Mouse (Mus musculus): Measurements from ENCODE around the gene Naa20. TPM values are rescaled to one million over a fixed set of nuclear protein-coding genes. Genes with fewer than 3 reads are reported as not detected.

Gene Naa20
- total RNA-seq, 2 experiments from 2014 or later = 71.8 to 80.8 TPM

- H3K4me3 ChIP-seq = no peak overlapping the region
- peak; percentile 51 for TF ChIP-seq CTCF (IDR thresholded peaks at IDR 0.05)
- H3K27ac ChIP-seq = no peak overlapping the region
- DNase-seq (ENCODE audit: extremely low spot score in 1 of 2, low spot score in 2 of 2) = no peak
- intact Hi-C loops (cut with DNase I) = no loop called here
Observed at GRCm38 (mm10) chr2:145920941-145921650, 19.2 kb downstream of the Naa20 start.

DNA sequence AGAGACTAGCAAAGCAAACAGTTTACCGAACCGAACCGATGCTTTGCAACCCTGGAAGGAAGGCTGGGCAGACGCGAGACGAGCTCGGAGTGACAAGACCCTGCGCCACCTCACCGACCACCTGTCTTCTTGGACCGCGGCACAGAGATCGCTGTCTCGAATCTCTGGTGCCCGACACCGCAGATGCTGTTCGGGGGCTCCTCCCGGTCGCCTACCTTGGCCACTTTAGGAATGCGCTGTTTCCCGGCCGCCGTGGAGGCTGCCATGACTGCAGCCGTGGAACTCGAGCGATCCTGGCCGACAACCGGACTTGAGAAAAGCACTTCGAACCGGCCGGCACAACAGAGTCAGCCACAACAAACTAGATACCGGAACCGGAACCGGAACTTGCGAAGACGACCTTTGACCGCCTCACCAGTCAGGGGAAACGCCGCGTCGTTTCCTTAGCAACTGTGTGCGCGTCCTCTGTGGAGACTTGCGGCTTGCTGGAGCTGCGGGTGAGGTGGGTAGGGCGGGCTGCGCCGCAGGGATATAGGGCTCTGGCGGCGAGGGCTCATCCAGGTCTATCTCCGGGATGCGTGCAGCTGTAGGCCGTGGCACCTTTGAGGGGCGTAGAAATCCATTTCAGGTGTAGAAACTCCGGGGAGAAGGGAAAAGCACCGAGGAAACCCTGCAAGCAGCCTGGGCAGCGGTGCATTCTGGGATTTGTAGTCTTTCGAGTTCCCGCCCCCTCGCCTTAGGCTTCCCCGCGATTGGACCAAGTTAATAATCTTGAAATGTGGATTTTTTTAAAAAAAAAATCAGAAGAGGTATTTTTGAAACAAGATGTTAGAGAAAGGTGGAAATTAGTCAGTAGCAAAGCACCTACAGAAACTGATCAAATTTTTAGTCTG, 32.7 kb downstream of the Naa20 start, which contains the start of the genes Cfap61 and Crnkl1:
TSS of gene Cfap61 (plus strand) at position 446 of the 893 bp plus-strand sequence.
TSS of gene Crnkl1 (minus strand) at position 676 of the 893 bp plus-strand sequence.
- intact Hi-C loops (cut with DNase I) = loop anchor here (5.0 to 10.0 kb wide), 2 partner anchors 578 to 1110 kb away; partner anchors contain the start of gene Ralgapa2

GRCm38 (mm10) chr2:145936975-145937374, 35.1 kb downstream of the Naa20 start:
- TF ChIP-seq CTCF (IDR thresholded peaks at IDR 0.05) = no peak
- Histone ChIP-seq H3K27ac (no peak overlapping the region), H3K4me3 (no peak overlapping the region)
- no peak for DNase-seq (ENCODE audit: extremely low spot score in 1 of 2, low spot score in 2 of 2)
- intact Hi-C loops (cut with DNase I) = loop anchor here (5.0 to 10.0 kb wide), 2 partner anchors 575 to 1108 kb away; partner anchors contain the start of gene Ralgapa2

More for the DNA sequence above, 32.7 kb downstream of the Naa20 start, which contains the start of the genes Cfap61 and Crnkl1:
- peak; percentile 93 for DNase-seq (ENCODE audit: extremely low spot score in 1 of 2, low spot score in 2 of 2)
- TF ChIP-seq CTCF (IDR thresholded peaks at IDR 0.05) = no peak
- Histone ChIP-seq H3K27ac (peak within 1 kb of the TSS; percentile 69), H3K4me3 (peak within 1 kb of the TSS; percentile 74)

DNA sequence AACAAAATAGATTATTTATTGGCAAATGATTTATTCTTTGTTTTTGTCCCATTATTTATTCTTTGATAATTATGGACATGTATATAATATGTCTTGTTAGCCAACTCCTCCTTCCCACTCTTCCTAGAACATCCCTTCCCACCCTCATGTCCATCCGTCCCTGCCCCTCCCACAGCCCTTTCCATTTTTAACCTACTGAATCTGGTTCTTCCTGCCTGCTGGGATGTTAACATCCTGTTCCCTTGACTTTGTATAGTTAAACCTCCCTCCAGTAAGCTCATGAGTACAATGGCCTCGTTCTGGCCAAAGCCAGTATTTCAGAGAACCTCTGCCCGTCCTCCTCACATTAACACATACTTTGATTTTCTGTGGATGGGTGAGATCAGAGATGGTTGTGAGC, 39.5 kb downstream of the Naa20 start:
- intact Hi-C loops (cut with DNase I) = no loop called here
- no peak for DNase-seq (ENCODE audit: extremely low spot score in 1 of 2, low spot score in 2 of 2)

DNA sequence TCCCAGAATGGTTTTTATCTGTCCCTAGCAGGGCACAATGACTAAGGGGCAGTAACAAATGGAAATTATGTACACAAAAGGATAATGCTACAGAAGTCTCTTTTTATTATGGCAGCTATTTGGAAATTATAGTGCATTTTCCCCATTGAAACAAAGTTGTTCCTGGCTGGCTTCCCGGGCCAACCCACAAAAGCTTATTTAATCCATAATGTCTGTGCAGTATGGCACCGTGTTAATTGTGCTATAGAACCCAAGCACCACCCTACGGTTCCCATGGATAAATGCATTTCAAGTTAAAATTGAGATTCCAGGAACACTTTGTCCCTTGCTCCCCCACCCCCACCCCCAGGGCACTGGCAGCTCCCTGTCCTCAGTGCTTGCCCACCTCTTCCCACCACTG, 42.4 kb downstream of the Naa20 start:
- no peak for TF ChIP-seq CTCF (IDR thresholded peaks at IDR 0.05)

More for the DNA sequence above, 39.5 kb downstream of the Naa20 start:
- no peak for TF ChIP-seq CTCF (IDR thresholded peaks at IDR 0.05)
- no peak overlapping the region for H3K27ac ChIP-seq
- H3K4me3 ChIP-seq = no peak overlapping the region

GRCm38 (mm10) chr2:145948402-145948954, 46.6 kb downstream of the Naa20 start:
- Histone ChIP-seq H3K4me3 (no peak overlapping the region), H3K27ac (no peak overlapping the region)
- intact Hi-C loops (cut with DNase I) = no loop called here
- TF ChIP-seq CTCF (IDR thresholded peaks at IDR 0.05) = no peak
- no peak for DNase-seq (ENCODE audit: extremely low spot score in 1 of 2, low spot score in 2 of 2)

More for the DNA sequence above, 42.4 kb downstream of the Naa20 start:
- DNase-seq (ENCODE audit: extremely low spot score in 1 of 2, low spot score in 2 of 2) = no peak
- Histone ChIP-seq H3K4me3 (no peak overlapping the region), H3K27ac (no peak overlapping the region)
- intact Hi-C loops (cut with DNase I) = no loop called here

DNA sequence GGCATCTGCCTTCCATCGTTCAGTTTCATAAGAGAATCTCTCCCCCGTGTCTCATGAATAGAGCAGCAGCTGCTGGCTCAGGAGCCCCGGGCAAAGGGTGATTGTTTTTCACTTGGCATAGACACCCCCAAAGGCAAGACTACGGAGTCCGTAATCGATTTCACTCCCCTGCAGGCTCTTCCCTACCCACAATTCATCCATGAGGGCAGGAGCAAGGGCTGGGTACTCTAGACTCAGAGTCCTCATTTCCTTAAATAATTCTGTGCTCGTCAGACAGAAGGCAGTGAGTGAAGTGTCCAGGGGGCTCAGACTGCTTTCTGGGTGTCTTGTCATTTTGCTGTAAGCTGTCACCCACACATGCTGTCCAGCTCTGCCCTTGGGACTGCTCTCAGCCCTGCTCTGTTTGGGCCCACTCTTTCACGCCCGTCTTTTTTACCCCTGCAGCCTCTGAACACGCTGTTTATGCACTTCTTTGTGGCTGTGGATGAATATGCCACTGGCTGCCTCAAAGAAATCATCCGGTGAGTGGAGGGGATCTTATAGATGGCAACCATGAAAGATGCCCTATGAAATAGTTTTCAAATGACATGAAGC, 47.7 kb downstream of the Naa20 start:
- Histone ChIP-seq H3K27ac (no peak overlapping the region), H3K4me3 (no peak overlapping the region)
- TF ChIP-seq CTCF (IDR thresholded peaks at IDR 0.05) = no peak
- no peak for DNase-seq (ENCODE audit: extremely low spot score in 1 of 2, low spot score in 2 of 2)
- intact Hi-C loops (cut with DNase I) = no loop called here

GRCm38 (mm10) chr2:145950239-145950638, 48.3 kb downstream of the Naa20 start:
- DNase-seq (ENCODE audit: extremely low spot score in 1 of 2, low spot score in 2 of 2) = no peak
- no peak for TF ChIP-seq CTCF (IDR thresholded peaks at IDR 0.05)
- intact Hi-C loops (cut with DNase I) = no loop called here
- Histone ChIP-seq H3K27ac (no peak overlapping the region), H3K4me3 (no peak overlapping the region)

DNA sequence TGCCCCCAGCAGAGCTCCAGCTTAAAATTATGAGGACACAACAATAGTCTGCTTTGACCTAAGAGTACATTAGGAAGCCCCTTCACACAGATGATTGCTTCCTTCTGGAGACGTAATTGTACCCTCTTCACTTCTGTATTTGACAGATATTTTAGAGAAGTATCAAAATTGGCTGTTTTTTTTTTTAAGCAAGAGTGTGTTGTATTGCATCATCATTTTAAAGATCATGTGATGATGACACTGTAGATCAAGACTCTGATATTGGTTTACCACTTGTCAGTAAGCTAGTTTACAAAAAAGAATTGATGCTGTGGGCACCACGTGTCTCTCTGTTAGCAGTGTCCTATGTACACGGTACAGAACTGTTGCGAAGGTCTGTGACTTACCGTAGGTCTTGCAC, 50.8 kb downstream of the Naa20 start:
- H3K27ac ChIP-seq = no peak overlapping the region
- intact Hi-C loops (cut with DNase I) = no loop called here
- no peak for TF ChIP-seq CTCF (IDR thresholded peaks at IDR 0.05)
- H3K4me3 ChIP-seq = no peak overlapping the region
- DNase-seq (ENCODE audit: extremely low spot score in 1 of 2, low spot score in 2 of 2) = no peak

DNA sequence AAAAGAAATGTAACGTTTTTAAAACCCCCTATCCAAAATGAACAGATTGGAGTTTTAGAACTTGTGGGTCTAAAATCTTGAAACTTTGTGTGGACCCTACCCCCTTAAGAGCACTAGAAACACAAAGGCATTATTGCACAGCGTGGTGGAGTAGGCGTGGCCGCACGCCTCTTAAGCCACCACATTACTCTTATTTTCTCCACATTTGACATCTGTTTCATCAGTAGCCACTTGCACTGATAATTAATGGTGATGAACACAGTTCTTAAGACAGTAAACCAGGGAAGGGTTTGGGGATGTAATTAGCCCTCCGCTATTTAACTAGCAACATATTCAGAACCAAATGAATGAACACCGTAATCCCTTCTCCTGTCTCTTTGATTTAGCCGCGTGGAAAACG, 53.9 kb downstream of the Naa20 start:
- no peak for DNase-seq (ENCODE audit: extremely low spot score in 1 of 2, low spot score in 2 of 2)
- no peak for TF ChIP-seq CTCF (IDR thresholded peaks at IDR 0.05)
- Histone ChIP-seq H3K27ac (no peak overlapping the region), H3K4me3 (no peak overlapping the region)
- intact Hi-C loops (cut with DNase I) = loop anchor here (2.0 to 5.0 kb wide), 3 partner anchors 256 to 655 kb away; no protein-coding TSS in a partner anchor

DNA sequence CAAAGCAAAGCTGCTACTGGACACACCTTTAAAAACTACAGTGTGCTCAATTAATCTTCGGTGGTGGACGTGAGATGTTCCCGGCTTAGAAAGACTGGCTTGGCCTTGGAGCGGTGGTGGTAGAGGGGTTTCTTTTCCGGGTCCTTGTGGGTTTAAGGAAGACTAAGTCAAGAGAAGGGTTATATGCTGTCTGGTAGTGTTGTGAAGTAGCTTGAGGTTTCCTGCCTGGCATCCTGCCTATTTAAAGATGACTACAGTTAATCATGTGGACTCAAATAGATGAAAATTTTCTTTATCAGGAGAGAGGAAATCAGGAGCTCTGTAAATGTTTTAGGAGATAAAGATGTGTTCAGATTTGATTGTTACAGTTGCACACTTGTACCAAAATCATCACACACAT, 54.4 kb downstream of the Naa20 start:
- H3K27ac ChIP-seq = no peak overlapping the region
- intact Hi-C loops (cut with DNase I) = loop anchor here (2.0 to 5.0 kb wide), 3 partner anchors 256 to 654 kb away; no protein-coding TSS in a partner anchor
- H3K4me3 ChIP-seq = no peak overlapping the region
- no peak for DNase-seq (ENCODE audit: extremely low spot score in 1 of 2, low spot score in 2 of 2)
- no peak for TF ChIP-seq CTCF (IDR thresholded peaks at IDR 0.05)

Measured in left cerebral cortex, adult 2 months (tissue).